Mouse (Mus musculus): ENCODE results near the gene Krtcap3. TPM values are rescaled to one million over a fixed set of nuclear protein-coding genes. Genes with fewer than 3 reads are reported as not detected.
"Not testable (repeated sequence)": the region's sequence is repeated elsewhere in the genome, so short reads cannot be mapped to it uniquely, and the experiment has no call there.

The Krtcap3 gene
- polyA plus RNA-seq (2012; rRNA removed): 122 and 205 TPM in 2 replicates

DNA sequence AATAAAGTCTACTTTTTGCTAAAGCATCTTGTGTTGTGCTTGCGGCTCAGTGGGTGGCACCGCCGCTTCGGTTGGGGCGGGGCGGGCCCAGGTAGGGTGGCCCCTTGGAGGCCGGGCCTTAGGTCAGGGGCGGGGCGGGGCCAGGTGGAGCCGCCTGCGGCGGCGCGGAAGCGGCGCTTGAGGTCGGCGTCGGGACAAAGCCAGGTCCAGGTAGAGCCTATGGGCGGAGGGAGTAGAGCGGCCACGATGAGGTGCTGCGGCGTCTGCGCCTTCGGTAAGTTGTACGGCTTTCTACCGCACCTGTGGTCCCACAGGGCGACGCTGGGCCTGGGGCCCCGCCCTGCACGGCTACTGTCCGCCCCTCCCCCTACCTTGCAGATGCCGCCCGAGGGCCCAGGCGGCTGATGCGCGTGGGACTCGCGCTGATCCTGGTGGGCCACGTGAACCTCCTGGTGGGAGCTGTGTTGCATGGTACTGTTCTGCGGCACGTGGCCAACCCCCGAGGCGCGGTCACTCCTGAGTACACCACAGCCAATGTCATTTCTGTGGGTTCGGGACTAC is at the start of gene Krtcap3:
Krtcap3 (plus strand) TSS at position 151 of the 561 bp plus-strand sequence.
- Histone ChIP-seq H3K4me1 (ENCODE audit: control insufficient read depth, insufficient read depth, insufficient read length, low read length) (peaks cover 14% of the 10 kb centered on the region), H3K4me3 (ENCODE audit: low read depth, low read length) (peak within 1 kb of the TSS; percentile 82), H3K27me3 (ENCODE audit: control insufficient read depth, insufficient read depth, low read length) (no peaks in the 10 kb centered on the region), H3K36me3 (ENCODE audit: control insufficient read depth, insufficient read depth, low read length) (peaks cover 50% of the 10 kb centered on the region), H3K27ac (ENCODE audit: insufficient read depth, low read depth, low read length) (peak within 1 kb of the TSS; percentile 80)
- 26% methylated on average over 47 of the region's 47 CpGs for WGBS
- no peak for TF ChIP-seq CTCF (IDR thresholded peaks at IDR 0.05; ENCODE audit: extremely low read depth, insufficient read length, insufficient replicate concordance, low read depth, low read length)
- TF ChIP-seq POLR2A (IDR thresholded peaks at IDR 0.05; ENCODE audit: low read depth, low read length): peak; percentile 53; the same call in 1 of the 2 replicates

DNA sequence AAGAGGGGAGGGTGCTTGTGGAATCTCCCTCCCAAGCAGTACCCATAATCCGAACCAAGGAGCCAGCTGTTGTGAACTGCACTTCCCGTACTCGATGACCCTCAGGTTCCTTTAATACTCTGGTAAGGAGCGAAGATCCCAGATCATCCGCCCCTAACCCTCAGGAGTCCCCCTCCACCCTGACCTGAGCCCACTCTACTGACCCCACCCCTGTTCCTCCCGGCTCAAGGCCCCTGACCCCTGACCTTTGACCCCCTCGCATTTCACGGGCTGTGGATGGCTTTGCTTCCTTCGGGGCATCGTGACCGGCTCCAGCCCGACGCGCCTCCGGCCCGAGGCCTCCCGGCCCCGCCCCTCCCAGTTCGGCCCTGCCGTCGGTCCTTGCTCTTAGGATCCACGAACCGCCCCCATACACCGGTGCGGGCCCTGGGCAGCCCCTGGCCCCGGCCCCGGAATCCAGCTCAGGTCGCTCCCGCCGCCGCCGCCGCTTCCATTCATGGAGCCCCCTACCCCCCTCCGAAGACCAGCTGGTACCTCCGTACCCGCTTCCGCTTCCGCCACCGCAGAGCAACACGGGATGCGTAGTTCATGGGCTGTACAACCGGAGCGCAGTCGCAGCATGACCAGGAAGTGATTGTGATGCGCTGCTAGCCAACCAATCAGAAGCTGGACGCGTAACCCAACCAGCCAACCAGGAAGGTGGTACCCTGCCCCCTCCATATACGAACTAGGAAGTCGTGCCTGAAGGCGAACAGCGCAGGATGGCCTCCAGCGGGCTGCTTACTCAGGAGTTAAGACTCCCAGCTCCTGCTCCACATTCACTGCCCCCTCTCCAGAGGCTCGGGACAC is 49.5 kb upstream of the Krtcap3 start, which contains the start of gene Zfp513:
Zfp513 (minus strand) TSS at position 562 of the 849 bp plus-strand sequence.
- WGBS: under 1% methylated on average over 53 of the region's 53 CpGs
- H3K4me1 ChIP-seq (ENCODE audit: control insufficient read depth, insufficient read depth, insufficient read length, low read length): peaks cover 8% of the 10 kb centered on the region
- H3K27ac ChIP-seq (ENCODE audit: insufficient read depth, low read depth, low read length): peak within 1 kb of the TSS; percentile 75
- no peaks in the 10 kb centered on the region for H3K27me3 ChIP-seq (ENCODE audit: control insufficient read depth, insufficient read depth, low read length)
- peaks cover 60% of the 10 kb centered on the region for H3K36me3 ChIP-seq (ENCODE audit: control insufficient read depth, insufficient read depth, low read length)
- peak within 1 kb of the TSS; percentile 75 for H3K4me3 ChIP-seq (ENCODE audit: low read depth, low read length)
- TF ChIP-seq CTCF (IDR thresholded peaks at IDR 0.05; ENCODE audit: extremely low read depth, insufficient read length, insufficient replicate concordance, low read depth, low read length) (no peak), POLR2A (IDR thresholded peaks at IDR 0.05; ENCODE audit: low read depth, low read length) (peak; percentile 81; the same call in 1 of the 2 replicates)

DNA sequence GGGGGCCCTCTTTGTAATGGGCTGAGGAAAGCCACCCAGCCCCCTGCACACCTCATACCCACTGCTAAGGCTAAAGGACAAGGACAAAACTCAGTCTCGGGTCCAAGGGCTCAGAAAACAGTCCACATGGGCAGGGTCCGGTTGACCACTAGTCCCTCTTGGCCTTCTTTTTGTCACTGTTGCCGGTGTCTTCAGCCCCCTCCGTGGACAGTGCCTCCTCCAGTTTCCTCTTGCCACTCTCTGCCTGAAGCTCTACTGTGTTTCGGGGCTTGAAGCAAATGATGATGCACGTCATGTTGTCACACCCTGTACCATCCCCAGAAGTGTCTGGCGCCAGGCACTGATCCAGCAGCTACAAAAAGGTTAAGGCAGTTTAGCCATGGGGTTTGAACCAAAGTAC is 48.6 kb upstream of the Krtcap3 start:
- Histone ChIP-seq H3K27me3 (ENCODE audit: control insufficient read depth, insufficient read depth, low read length) (no peaks in the 10 kb centered on the region), H3K4me3 (ENCODE audit: low read depth, low read length) (peak overlapping the region; percentile 71), H3K4me1 (ENCODE audit: control insufficient read depth, insufficient read depth, insufficient read length, low read length) (peaks cover 8% of the 10 kb centered on the region), H3K36me3 (ENCODE audit: control insufficient read depth, insufficient read depth, low read length) (peaks cover 60% of the 10 kb centered on the region), H3K27ac (ENCODE audit: insufficient read depth, low read depth, low read length) (no peak overlapping the region)
- no peak for TF ChIP-seq CTCF (IDR thresholded peaks at IDR 0.05; ENCODE audit: extremely low read depth, insufficient read length, insufficient replicate concordance, low read depth, low read length)
- TF ChIP-seq POLR2A (IDR thresholded peaks at IDR 0.05; ENCODE audit: low read depth, low read length): no peak
- WGBS: 85% methylated on average over 7 of the region's 7 CpGs

DNA sequence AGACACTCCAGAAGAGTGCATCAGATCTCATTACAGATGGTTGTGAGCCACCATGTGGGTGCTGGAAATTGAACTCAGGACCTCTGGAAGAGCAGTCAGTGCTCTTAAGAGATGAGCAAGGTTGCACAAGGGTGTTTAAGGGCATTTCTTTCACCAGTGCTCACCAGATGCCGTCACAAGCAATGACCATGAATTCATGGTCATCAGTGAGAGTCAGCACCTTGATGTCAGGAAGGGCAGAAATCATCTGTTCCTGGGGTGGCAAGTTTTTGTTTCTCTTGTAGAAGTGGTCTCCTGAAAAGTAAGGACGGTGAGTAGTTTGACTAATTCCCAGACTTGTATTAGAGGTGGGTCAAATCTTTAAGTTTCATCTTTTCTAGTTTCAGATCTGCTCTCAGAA is 47.6 kb upstream of the Krtcap3 start:
- Histone ChIP-seq H3K27me3 (ENCODE audit: control insufficient read depth, insufficient read depth, low read length) (no peaks in the 10 kb centered on the region), H3K4me3 (ENCODE audit: low read depth, low read length) (no peak overlapping the region), H3K36me3 (ENCODE audit: control insufficient read depth, insufficient read depth, low read length) (peaks cover 56% of the 10 kb centered on the region), H3K27ac (ENCODE audit: insufficient read depth, low read depth, low read length) (no peak overlapping the region), H3K4me1 (ENCODE audit: control insufficient read depth, insufficient read depth, insufficient read length, low read length) (peaks cover 8% of the 10 kb centered on the region)
- TF ChIP-seq CTCF (IDR thresholded peaks at IDR 0.05; ENCODE audit: extremely low read depth, insufficient read length, insufficient replicate concordance, low read depth, low read length) (no peak), POLR2A (IDR thresholded peaks at IDR 0.05; ENCODE audit: low read depth, low read length) (no peak)
- WGBS: 93% methylated on average over 2 of the region's 2 CpGs

DNA sequence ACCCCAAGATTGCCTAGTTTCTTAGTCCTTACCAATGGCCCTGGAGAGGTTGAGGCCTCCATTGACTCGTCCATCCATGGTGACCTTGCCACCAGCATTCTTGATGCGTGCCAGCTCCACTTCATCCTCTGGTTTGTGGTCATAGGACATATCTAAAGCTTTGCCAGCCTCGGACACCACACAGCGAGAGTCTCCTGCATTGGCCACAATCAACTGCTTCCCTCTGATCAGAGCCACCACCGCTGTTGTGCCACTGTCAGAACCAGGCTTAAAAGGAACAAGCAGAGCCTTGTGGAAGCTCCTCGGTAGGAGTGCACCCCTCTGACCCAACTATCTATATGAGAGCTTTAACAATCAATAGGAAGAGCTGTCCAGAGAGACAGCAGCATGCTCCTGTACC is 47.1 kb upstream of the Krtcap3 start:
- no peak overlapping the region for H3K4me3 ChIP-seq (ENCODE audit: low read depth, low read length)
- 90% methylated on average over 6 of the region's 6 CpGs for WGBS
- H3K27me3 ChIP-seq (ENCODE audit: control insufficient read depth, insufficient read depth, low read length): no peaks in the 10 kb centered on the region
- TF ChIP-seq CTCF (IDR thresholded peaks at IDR 0.05; ENCODE audit: extremely low read depth, insufficient read length, insufficient replicate concordance, low read depth, low read length) (no peak), POLR2A (IDR thresholded peaks at IDR 0.05; ENCODE audit: low read depth, low read length) (no peak)
- peaks cover 8% of the 10 kb centered on the region for H3K4me1 ChIP-seq (ENCODE audit: control insufficient read depth, insufficient read depth, insufficient read length, low read length)
- H3K36me3 ChIP-seq (ENCODE audit: control insufficient read depth, insufficient read depth, low read length): peaks cover 52% of the 10 kb centered on the region
- no peak overlapping the region for H3K27ac ChIP-seq (ENCODE audit: insufficient read depth, low read depth, low read length)

DNA sequence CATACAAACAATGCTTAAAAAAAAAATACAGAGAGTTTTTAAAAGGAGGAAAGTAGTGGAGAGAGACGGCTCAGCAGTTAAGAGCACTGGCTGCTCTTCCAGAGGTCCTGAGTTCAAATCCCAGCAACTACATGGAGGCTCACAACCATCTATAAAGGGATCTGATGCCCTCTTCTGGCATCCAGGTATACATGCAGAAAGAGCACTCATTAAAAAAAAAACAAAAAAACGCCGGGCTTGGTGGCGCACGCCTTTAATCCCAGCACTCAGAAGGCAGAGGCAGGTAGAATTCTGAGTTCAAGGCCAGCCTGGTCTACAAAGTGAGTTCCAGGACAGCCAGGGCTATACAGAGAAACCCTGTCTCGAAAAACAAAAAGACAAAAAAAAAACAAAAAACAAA is 34.9 kb upstream of the Krtcap3 start:
- not testable (repeated sequence) for H3K4me1 ChIP-seq (ENCODE audit: control insufficient read depth, insufficient read depth, insufficient read length, low read length)
- WGBS: 78% methylated on average over 6 of the region's 6 CpGs

DNA sequence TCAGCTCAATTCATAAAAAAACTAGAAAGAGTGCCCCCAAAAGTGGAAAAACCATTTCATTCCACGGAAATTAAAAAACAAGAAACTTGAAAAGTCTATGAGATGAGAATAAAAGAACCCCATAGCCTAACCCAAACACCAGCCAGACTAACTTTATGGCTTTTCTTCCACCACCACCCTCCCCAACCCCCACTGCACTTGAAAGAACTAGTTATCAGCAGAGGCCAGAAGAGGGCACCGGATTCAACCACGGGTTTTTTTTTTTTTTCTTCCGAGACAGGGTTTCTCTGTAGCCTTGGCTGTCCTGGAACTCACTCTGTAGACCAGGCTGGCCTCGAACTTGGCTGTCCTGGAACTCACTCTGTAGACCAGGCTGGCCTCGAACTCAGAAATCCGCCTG is 33.2 kb upstream of the Krtcap3 start:
- H3K4me1 ChIP-seq (ENCODE audit: control insufficient read depth, insufficient read depth, insufficient read length, low read length): peaks cover 3% of the 10 kb centered on the region; the same call in 1 of the 2 replicates
- WGBS: 34% methylated on average over 7 of the region's 7 CpGs
- TF ChIP-seq CTCF (IDR thresholded peaks at IDR 0.05; ENCODE audit: extremely low read depth, insufficient read length, insufficient replicate concordance, low read depth, low read length) (no peak), POLR2A (IDR thresholded peaks at IDR 0.05; ENCODE audit: low read depth, low read length) (no peak)
- no peak overlapping the region for H3K4me3 ChIP-seq (ENCODE audit: low read depth, low read length)
- H3K27ac ChIP-seq (ENCODE audit: insufficient read depth, low read depth, low read length): no peak overlapping the region
- no peaks in the 10 kb centered on the region for H3K27me3 ChIP-seq (ENCODE audit: control insufficient read depth, insufficient read depth, low read length)
- H3K36me3 ChIP-seq (ENCODE audit: control insufficient read depth, insufficient read depth, low read length): peaks cover 2% of the 10 kb centered on the region; the same call in 1 of the 2 replicates

More for the DNA sequence above, 34.9 kb upstream of the Krtcap3 start:
- not testable (repeated sequence) for H3K27me3 ChIP-seq (ENCODE audit: control insufficient read depth, insufficient read depth, low read length); H3K27ac ChIP-seq (ENCODE audit: insufficient read depth, low read depth, low read length); H3K36me3 ChIP-seq (ENCODE audit: control insufficient read depth, insufficient read depth, low read length); H3K4me3 ChIP-seq (ENCODE audit: low read depth, low read length)
